Mouse (Mus musculus): ENCODE data around the gene Bpifb9a. TPM values are rescaled to one million over a fixed set of nuclear protein-coding genes. Genes with fewer than 3 reads are reported as not detected.
"Not testable (repeated sequence)": the region's sequence is repeated elsewhere in the genome, so short reads cannot be mapped to it uniquely, and the experiment has no call there.

Bpifb9a gene
- polyA plus RNA-seq, 1 experiment from 2014 or later: not detected

GRCm38 (mm10) chr2:154306927-154307326 is 49.3 kb downstream of the Bpifb9a start, which contains the start of gene Bpifb9b:
Gene Bpifb9b, plus strand, starts transcription at chr2:154307227.
- not testable (repeated sequence) for H3K36me3 ChIP-seq (replicated peaks); H3K4me2 ChIP-seq; H3K27ac ChIP-seq (replicated peaks); H3K27me3 ChIP-seq; H3K4me1 ChIP-seq (replicated peaks); H3K9ac ChIP-seq; H3K9me3 ChIP-seq (replicated peaks); ATAC-seq (ENCODE audit: insufficient read depth); H3K4me3 ChIP-seq (replicated peaks)
- 52% methylated on average over 4 of the region's 4 CpGs for WGBS (ENCODE audit: insufficient replicate concordance)

- H3K9ac ChIP-seq; H3K9me3 ChIP-seq (replicated peaks); H3K4me1 ChIP-seq (replicated peaks); H3K4me2 ChIP-seq; H3K27me3 ChIP-seq; H3K27ac ChIP-seq (replicated peaks); ATAC-seq (ENCODE audit: insufficient read depth); H3K36me3 ChIP-seq (replicated peaks); H3K4me3 ChIP-seq (replicated peaks): not testable (repeated sequence)
- WGBS (ENCODE audit: insufficient replicate concordance): 39% methylated on average over 5 of the region's 5 CpGs
Observed at GRCm38 (mm10) chr2:154313771-154314170, 56.1 kb downstream of the Bpifb9a start.

Other genes starting within 250 kb of the Bpifb9a start
- not detected in 2 replicates for gene Bpifa2, start 249.6 kb upstream of the Bpifb9a start, polyA plus RNA-seq (2015; fragmentation: Nextera tagmentation; extraction: Ambion mirVana)
- not detected in 2 replicates for gene Bpifa3, start 127.5 kb upstream of the Bpifb9a start, polyA plus RNA-seq (2015; fragmentation: Nextera tagmentation; extraction: Ambion mirVana)
- not detected in 2 replicates for gene Bpifa1, start 115.0 kb upstream of the Bpifb9a start, polyA plus RNA-seq (2015; fragmentation: Nextera tagmentation; extraction: Ambion mirVana)
- gene Bpifa5, start 95.2 kb upstream of the Bpifb9a start, polyA plus RNA-seq (2015; fragmentation: Nextera tagmentation; extraction: Ambion mirVana): not detected in 2 replicates
- gene Bpifb1, start 67.0 kb upstream of the Bpifb9a start, polyA plus RNA-seq (2015; fragmentation: Nextera tagmentation; extraction: Ambion mirVana): 0.21 and 0.36 TPM in 2 replicates
- gene Bpifb5, start 34.1 kb upstream of the Bpifb9a start, polyA plus RNA-seq (2015; fragmentation: Nextera tagmentation; extraction: Ambion mirVana): not detected in 2 replicates
- not detected in 2 replicates for gene Bpifb9b, start 49.4 kb downstream of the Bpifb9a start, polyA plus RNA-seq (2015; fragmentation: Nextera tagmentation; extraction: Ambion mirVana)
- gene Cdk5rap1, start 115.2 kb downstream of the Bpifb9a start, polyA plus RNA-seq (2015; fragmentation: Nextera tagmentation; extraction: Ambion mirVana): 12.6 and 12.8 TPM in 2 replicates
- 2.9 and 3.4 TPM in 2 replicates for gene Snta1, start 150.2 kb downstream of the Bpifb9a start, polyA plus RNA-seq (2015; fragmentation: Nextera tagmentation; extraction: Ambion mirVana)
- 6.7 and 8.3 TPM in 2 replicates for gene Cbfa2t2, start 178.6 kb downstream of the Bpifb9a start, polyA plus RNA-seq (2015; fragmentation: Nextera tagmentation; extraction: Ambion mirVana)

Measured in liver, embryonic 15.5 days (tissue).